Mouse (Mus musculus) midbrain, embryonic 11.5 days (tissue): ENCODE results near the gene 4931409K22Rik. TPM values are rescaled to one million over a fixed set of nuclear protein-coding genes. Genes with fewer than 3 reads are reported as not detected.
A peak's percentile ranks its signal among the peaks of the same experiment; 100 is the strongest.

Experiments
- ATAC-seq: fragments of 200-750 bp; cut with Nextera tagmentation; 2 replicates; pipeline ENCODE4 v1.8.0; 2017; ENCODE audit warnings: moderate TSS enrichment, moderate library complexity; ENCODE audit not compliant: low FRiP score
- DNase-seq: peaks from one replicate; pipeline ENCODE4 v3.0.0; 2015; ENCODE audit warnings: low spot score; ENCODE audit errors: missing footprints
- H3K27ac ChIP-seq: fragments of 300-500 bp; sonication (generic); 2 replicates; pipeline ENCODE4 v1.5.1; 2014; ENCODE audit warnings: low read depth, low read length
- H3K27me3 ChIP-seq: fragments of 300-500 bp; sonication (generic); 2 replicates; pipeline ENCODE4 v1.6.1; 2014; ENCODE audit warnings: mild to moderate bottlenecking, low read length, moderate library complexity, mixed read lengths; ENCODE audit not compliant: control insufficient read depth, insufficient read depth
- H3K36me3 ChIP-seq: fragments of 300-500 bp; sonication (generic); 2 replicates; pipeline ENCODE4 v1.6.1; 2014; ENCODE audit warnings: mild to moderate bottlenecking, low read length, moderate library complexity, mixed read lengths; ENCODE audit not compliant: control insufficient read depth, insufficient read depth
- H3K4me1 ChIP-seq: fragments of 300-500 bp; sonication (generic); 2 replicates; pipeline ENCODE4 v1.6.1; 2014; ENCODE audit warnings: low read length; ENCODE audit not compliant: control insufficient read depth, insufficient read depth
- H3K4me2 ChIP-seq: fragments of 300-500 bp; sonication (generic); 2 replicates; pipeline ENCODE4 v1.6.1; 2014; ENCODE audit warnings: mild to moderate bottlenecking, moderate library complexity
- H3K4me3 ChIP-seq: fragments of 300-500 bp; sonication (generic); 2 replicates; pipeline ENCODE4 v1.5.1; 2014; ENCODE audit warnings: low read depth, low read length
- H3K9ac ChIP-seq: fragments of 300-500 bp; sonication (generic); 2 replicates; pipeline ENCODE4 v1.6.1; 2014; ENCODE audit warnings: low read length
- H3K9me3 ChIP-seq: fragments of 300-500 bp; sonication (generic); 2 replicates; pipeline ENCODE4 v1.6.1; 2016; ENCODE audit warnings: low read length; ENCODE audit not compliant: control insufficient read depth
- WGBS: fragments of 180-500 bp; shearing (Covaris S2); extraction: QIAGEN DNeasy Blood & Tissue Kit; methylation state at CpG from one replicate; pipeline ENCODE4 v1.1.7; 2014; 5-methylcytosine and 5-hydroxymethylcytosine counted together
- microRNA counts: library from miRNA; unstranded; fragments of <30 nt; microRNA quantifications from one replicate; lab custom pipeline; 2015
- microRNA-seq: library from miRNA; unstranded; fragments of <30 nt; microRNA quantifications from one replicate; pipeline ENCODE4, GENCODE M21; 2017
- polyA plus RNA-seq: library from polyadenylated mRNA; unstranded; fragments of >200 nt; fragmentation: Nextera tagmentation; extraction: Ambion mirVana; gene quantifications from 2 replicates; pipeline ENCODE4 v1.2.1, GENCODE M21; 2014

The 4931409K22Rik gene
- polyA plus RNA-seq, 1 experiment from 2014 or later = not detected

- Histone ChIP-seq H3K27me3 (no peaks in the 10 kb centered on the region), H3K9ac (no peak overlapping the region), H3K4me1 (peaks cover 2% of the 10 kb centered on the region; the same call in 1 of the 2 replicates), H3K36me3 (peaks cover 8% of the 10 kb centered on the region), H3K4me2 (no peak overlapping the region), H3K9me3 (no peaks in the 10 kb centered on the region), H3K27ac (no peak overlapping the region), H3K4me3 (no peak overlapping the region)
- 95% methylated on average over 11 of the region's 11 CpGs for WGBS
- DNase-seq = no peak
- no peak for ATAC-seq
Observed at GRCm38 (mm10) chr5:24500851-24501250, 55.8 kb downstream of the 4931409K22Rik start.

- peaks cover 8% of the 10 kb centered on the region for H3K36me3 ChIP-seq
- 79% methylated on average over 10 of the region's 10 CpGs for WGBS
- no peak overlapping the region for H3K4me2 ChIP-seq
- H3K9me3 ChIP-seq = no peaks in the 10 kb centered on the region
- ATAC-seq = no peak
- DNase-seq = no peak
- H3K27ac ChIP-seq = no peak overlapping the region
- no peaks in the 10 kb centered on the region for H3K27me3 ChIP-seq
- no peak overlapping the region for H3K4me3 ChIP-seq
- H3K4me1 ChIP-seq = no peaks in the 10 kb centered on the region
- no peak overlapping the region for H3K9ac ChIP-seq
Observed at GRCm38 (mm10) chr5:24499113-24499512, 57.5 kb downstream of the 4931409K22Rik start.

GRCm38 (mm10) chr5:24497526-24497925 lies 59.1 kb downstream of the 4931409K22Rik start:
- no peak overlapping the region for H3K4me3 ChIP-seq
- WGBS = 85% methylated on average over 12 of the region's 12 CpGs
- ATAC-seq = no peak
- H3K4me2 ChIP-seq = no peak overlapping the region
- no peaks in the 10 kb centered on the region for H3K9me3 ChIP-seq
- DNase-seq = no peak
- H3K27me3 ChIP-seq = no peaks in the 10 kb centered on the region
- no peak overlapping the region for H3K27ac ChIP-seq
- peaks cover 15% of the 10 kb centered on the region for H3K36me3 ChIP-seq
- no peaks in the 10 kb centered on the region for H3K4me1 ChIP-seq
- H3K9ac ChIP-seq = no peak overlapping the region

GRCm38 (mm10) chr5:24496756-24497155 lies 59.9 kb downstream of the 4931409K22Rik start:
- ATAC-seq = no peak
- no peaks in the 10 kb centered on the region for H3K4me1 ChIP-seq
- no peak overlapping the region for H3K27ac ChIP-seq
- no peaks in the 10 kb centered on the region for H3K27me3 ChIP-seq
- no peak overlapping the region for H3K9ac ChIP-seq
- WGBS = 60% methylated on average over 6 of the region's 6 CpGs
- H3K4me2 ChIP-seq = no peak overlapping the region
- DNase-seq = no peak
- no peaks in the 10 kb centered on the region for H3K9me3 ChIP-seq
- peaks cover 15% of the 10 kb centered on the region for H3K36me3 ChIP-seq
- H3K4me3 ChIP-seq = no peak overlapping the region

GRCm38 (mm10) chr5:24495019-24495418 lies 61.6 kb downstream of the 4931409K22Rik start:
- no peak for DNase-seq
- WGBS = 94% methylated on average over 15 of the region's 15 CpGs
- Histone ChIP-seq H3K4me3 (no peak overlapping the region), H3K9me3 (no peaks in the 10 kb centered on the region), H3K4me1 (no peaks in the 10 kb centered on the region), H3K27ac (no peak overlapping the region), H3K36me3 (peaks cover 15% of the 10 kb centered on the region), H3K27me3 (no peaks in the 10 kb centered on the region), H3K4me2 (no peak overlapping the region), H3K9ac (no peak overlapping the region)
- ATAC-seq = no peak

MicroRNAs encoded within 50 kb of the gene (microRNA counts, 519-probe panel; counts per million panel counts)
- microRNA mmu-miR-671-3p (lab: Ali Mortazavi, UCI) (not detected), microRNA mmu-miR-671-5p (lab: Ali Mortazavi, UCI) (not detected)

Small RNA genes within 50 kb of the gene (microRNA-seq; reads per million reads assigned to microRNA genes)
- gene Mir671 = 710 reads per million, percentile 74 among the genes with 10 or more reads in this experiment

Other genes starting within 250 kb of the 4931409K22Rik start
- gene Kcnh2, start 205.2 kb downstream of the 4931409K22Rik start, polyA plus RNA-seq = 12.5 and 16.2 TPM in 2 replicates
- gene Nos3, start 192.0 kb downstream of the 4931409K22Rik start, polyA plus RNA-seq = 4.9 and 5.5 TPM in 2 replicates
- gene Atg9b, start 164.7 kb downstream of the 4931409K22Rik start, polyA plus RNA-seq = 0.40 and 0.66 TPM in 2 replicates
- gene Abcb8, start 163.1 kb downstream of the 4931409K22Rik start, polyA plus RNA-seq = 32.5 and 34.1 TPM in 2 replicates
- 0.30 TPM in 1 of 2 replicates, not detected in the other for gene Asic3, start 143.4 kb downstream of the 4931409K22Rik start, polyA plus RNA-seq
- 52.8 and 58.1 TPM in 2 replicates for gene Cdk5, start 133.3 kb downstream of the 4931409K22Rik start, polyA plus RNA-seq
- 16.7 and 21.5 TPM in 2 replicates for gene Slc4a2, start 133.0 kb downstream of the 4931409K22Rik start, polyA plus RNA-seq
- gene Fastk, start 111.5 kb downstream of the 4931409K22Rik start, polyA plus RNA-seq = 79.3 and 84.6 TPM in 2 replicates
- 30.5 and 32.3 TPM in 2 replicates for gene Tmub1, start 109.0 kb downstream of the 4931409K22Rik start, polyA plus RNA-seq
- 43.1 and 57.0 TPM in 2 replicates for gene Agap3, start 104.6 kb downstream of the 4931409K22Rik start, polyA plus RNA-seq
- gene Gbx1, start 29.6 kb downstream of the 4931409K22Rik start, polyA plus RNA-seq = 0.15 TPM in 1 of 2 replicates, not detected in the other
- gene Asb10, start 15.8 kb downstream of the 4931409K22Rik start, polyA plus RNA-seq = 0.25 TPM in 2 replicates
- 143 and 147 TPM in 2 replicates for gene Abcf2, start 20.7 kb upstream of the 4931409K22Rik start, polyA plus RNA-seq
- 7.2 and 9.6 TPM in 2 replicates for gene Chpf2, start 29.9 kb upstream of the 4931409K22Rik start, polyA plus RNA-seq
- gene Smarcd3, start 67.6 kb upstream of the 4931409K22Rik start, polyA plus RNA-seq = 56.8 and 60.2 TPM in 2 replicates
- gene Nub1, start 128.7 kb upstream of the 4931409K22Rik start, polyA plus RNA-seq = 36.8 and 38.8 TPM in 2 replicates
- 8.7 and 10.3 TPM in 2 replicates for gene Wdr86, start 173.9 kb upstream of the 4931409K22Rik start, polyA plus RNA-seq
- gene Crygn, start 201.2 kb upstream of the 4931409K22Rik start, polyA plus RNA-seq = 0.68 and 1.2 TPM in 2 replicates